Mouse (Mus musculus): Measurements from ENCODE around the gene Anks1b.
A peak's percentile ranks its signal among the peaks of the same experiment; 100 is the strongest.

Anks1b gene

DNA sequence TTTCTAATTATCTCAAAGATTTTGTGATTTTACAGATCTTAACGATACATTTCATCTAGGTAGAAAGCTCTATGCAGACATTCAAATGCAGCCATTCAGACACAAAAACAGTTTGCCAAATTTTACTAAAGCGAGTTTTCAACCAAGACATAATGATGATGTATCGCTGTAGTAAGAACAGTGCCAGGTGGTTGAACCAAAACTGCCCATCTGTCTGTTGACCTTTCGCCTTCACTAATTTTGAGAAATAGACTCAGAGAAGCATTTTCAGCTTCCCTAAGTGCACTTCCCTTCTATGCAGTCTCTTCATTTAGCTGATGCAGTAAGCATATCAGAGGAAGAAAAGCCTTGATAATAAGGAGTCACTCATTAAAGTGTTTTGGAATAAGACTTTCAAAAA, 527.1 kb downstream of the Anks1b start:
- DNase-seq, result no peak

DNA sequence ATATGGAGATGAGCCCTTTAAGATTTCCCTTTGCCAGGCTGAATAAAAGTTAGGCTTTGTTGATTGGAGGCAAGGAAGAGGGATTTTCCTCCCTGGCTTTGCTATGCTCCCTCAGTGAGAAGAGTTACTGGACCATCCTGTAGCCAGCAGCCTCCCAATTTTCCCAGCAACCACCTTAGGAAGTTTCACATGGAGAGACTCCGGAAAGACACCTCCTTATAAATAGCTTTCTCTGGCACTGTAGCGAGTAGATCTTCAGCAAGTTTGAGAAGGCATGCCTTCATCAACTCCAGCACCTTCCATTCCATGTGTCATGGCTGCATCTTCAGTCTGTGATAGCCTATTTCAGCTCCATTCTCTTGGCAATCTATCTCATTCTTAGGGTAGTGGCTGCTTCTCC, 535.2 kb downstream of the Anks1b start:
- no peak for DNase-seq

DNA sequence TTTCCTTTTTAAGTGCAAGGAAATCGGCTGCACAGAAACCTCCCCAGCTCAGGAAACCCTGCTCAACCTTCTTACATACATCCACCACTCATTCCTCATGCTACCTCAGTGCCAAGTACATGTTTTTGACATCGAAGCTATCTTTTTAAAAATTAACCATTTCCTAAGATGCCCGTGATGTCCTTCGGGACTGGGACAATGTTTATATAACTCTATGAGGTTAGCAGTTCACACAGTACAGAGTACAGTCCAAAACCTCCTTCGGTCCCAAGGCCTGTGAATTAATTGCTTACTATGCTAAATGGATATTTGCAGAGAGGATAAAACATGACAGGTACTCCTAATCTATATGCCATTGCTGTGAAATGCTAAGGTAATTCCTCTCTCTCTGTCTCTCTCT, 558.2 kb downstream of the Anks1b start:
- DNase-seq, result peak; percentile 73

DNA sequence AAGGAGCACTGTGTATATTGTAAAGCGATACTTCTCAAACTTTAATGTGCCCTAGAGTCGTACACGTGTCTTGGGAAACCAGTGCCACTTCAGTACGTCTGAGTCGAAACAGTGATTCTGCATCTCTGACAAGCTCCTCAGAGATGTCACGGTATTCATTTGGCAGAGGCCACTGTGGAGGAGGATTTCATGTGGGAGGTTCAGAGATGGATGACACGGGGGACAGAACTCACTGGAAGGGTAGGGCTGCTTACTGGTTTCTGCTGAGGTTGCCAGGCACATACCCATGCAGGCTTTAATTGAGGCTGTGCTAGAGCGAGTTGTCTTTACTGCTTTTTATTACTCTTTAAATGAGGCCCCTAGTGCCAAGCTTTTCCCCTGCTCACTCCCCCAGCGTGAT, 558.7 kb downstream of the Anks1b start:
- DNase-seq, result no peak

DNA sequence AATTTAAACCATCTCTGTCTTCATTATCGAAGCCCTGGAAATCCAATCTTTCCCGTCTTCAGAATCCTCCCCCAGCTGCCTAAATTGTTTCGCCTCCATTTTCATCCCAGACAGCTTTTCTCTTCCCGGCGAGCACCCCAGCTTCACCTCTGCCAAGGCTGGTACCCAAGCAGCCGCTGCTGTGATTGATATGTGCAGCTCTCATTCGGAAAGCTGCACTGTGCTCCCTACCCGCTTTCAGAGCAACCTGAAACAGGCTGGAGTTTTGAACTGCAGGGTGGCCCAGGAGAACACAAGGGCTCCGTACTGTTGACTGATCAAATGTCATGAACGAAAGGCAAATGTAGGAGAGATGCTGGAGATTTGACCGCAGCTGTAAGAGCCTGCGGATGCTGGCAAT, 559.2 kb downstream of the Anks1b start:
- DNase-seq, result no peak

DNA sequence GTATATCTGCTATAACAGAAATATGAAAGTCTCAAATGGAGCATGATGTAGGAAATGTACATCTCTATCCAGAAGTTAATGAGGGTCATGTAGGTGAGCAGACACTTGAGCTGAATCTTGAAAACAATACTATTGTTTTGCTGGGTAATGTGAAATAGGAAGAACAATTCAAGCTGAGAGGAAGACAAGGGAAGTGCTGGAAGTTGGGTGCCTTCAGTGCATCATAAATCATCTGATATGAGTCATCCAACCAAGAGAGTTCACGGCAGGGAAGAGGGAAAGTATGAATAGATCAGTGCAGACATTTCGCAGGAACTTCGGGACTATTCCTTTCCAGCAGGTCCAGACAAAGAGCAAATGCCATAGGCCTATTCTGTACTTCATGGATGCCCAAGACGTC, 567.7 kb downstream of the Anks1b start:
- no peak for DNase-seq

DNA sequence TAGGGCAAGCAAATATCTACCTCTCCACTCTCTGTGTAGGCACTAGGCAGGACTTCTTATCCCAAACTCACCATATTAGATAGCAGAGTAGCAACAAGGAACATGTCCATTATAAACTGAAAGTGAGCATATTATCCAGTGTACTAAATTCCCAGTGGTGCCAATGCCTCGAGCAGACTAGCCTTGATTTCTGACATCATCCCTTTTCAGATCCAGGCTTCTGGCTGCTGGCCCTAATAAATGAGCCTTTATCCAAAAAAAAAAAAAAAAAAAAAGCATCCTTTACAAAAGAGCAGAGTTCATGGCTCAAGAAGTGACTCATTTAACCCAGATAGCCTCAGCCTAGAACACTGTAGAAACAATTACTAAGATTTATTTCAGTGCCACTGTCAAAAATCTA, 568.3 kb downstream of the Anks1b start:
- DNase-seq, result no peak

DNA sequence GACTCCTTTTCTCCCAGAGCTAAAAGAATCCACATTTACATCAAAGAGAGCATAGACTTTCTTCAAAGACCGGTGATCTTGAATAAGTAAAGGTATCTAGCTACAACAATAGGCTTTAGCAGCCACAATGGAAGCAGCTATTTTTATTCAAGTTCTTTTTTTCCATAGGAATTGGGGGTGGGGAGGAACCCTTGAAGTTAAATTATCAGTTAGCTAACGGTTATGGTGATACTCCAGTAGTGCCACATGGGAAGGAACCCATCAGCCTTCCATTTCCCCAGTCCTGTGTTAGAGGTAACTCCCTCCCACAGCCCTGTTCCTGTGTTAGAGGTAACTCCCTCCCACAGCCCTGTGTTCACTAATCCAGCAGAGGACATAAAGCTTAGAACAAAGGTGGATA, 591.6 kb downstream of the Anks1b start:
- DNase-seq, result no peak

DNA sequence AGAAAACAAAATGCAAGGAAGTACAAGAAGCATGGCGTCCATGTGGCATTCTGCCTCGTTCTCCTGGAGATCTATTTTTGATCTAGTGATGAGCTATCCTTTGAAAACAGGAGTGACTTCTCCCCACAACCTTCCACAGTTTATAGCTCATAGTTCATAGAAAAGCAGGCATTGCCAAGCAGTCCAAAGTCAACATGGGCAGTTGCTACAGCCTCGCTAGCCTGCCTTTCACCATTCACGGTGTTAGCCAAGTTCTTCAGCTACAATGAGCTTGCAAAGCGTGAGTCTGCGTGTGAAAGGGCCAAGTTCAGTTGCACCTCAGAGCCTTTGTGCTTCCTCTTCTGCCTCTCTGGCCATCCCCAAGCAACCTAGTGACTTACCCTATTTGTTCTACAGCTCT, 592.1 kb downstream of the Anks1b start:
- peak; percentile 55 for DNase-seq

DNA sequence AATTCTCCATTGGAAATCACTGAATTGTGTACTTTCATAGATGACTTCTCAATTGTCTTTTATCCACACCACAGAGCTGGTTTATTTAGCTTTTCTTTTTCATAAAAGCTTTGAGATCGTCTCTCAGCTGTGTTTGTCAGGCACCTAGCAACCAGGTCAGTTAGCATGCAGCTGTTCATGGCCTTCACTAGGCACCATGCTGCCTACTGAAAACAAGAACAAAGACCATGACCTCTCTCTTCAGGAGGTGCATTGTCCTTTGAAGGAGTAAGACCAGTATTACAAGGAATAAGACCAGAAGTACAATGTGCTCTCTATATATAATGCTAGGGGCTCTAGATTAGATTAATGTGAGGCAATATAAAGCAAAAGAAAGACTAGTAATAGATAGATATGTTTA, 594.2 kb downstream of the Anks1b start:
- DNase-seq, result no peak

DNA sequence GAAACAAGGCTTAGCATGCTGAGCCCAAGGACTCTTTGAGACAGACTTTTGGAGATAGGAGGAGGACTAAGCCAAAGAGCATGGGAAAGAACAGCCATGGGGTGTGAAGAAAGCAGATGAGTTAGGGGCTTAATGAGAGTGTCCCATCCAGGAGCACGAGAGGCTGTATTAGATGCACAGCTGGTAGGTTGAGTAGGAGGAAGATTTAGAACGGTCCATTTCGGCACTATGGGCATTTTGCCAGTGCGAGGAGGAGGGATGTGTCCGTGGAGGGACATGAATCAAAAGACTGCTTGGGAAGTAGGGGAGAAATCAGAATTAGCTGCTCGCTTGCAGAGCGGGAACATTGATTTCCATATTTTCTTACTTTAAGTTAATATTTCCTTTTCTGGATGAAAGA, 620.1 kb downstream of the Anks1b start:
- DNase-seq, result no peak

DNA sequence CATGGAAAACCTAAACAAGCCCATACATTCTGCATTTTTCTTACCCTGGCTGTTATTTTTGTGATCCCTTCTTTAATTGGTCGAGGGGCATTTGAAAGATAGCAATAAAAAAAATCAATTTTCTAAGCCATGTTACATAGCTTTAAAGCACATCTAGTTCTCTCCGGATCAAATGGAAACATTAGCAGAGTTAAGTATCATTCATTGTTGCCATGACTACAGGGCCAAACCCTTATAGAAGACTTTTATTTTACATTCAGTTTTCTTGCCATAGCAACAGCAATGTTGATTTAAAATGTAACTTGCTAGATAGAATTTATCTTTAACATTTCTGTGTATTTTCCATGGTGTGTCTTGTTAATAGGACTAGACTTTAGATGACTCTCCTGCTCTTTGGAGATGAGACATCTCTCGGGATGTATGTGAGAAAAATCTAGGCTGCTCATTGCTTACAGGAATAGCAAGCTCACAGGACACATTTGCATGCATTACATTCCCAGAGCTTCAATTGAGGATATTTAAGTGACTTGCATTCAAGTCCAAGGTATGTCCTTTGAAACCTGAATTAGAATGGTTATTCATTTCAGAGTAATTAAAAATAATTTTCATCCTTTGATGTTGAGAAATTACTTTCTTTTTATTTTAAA, 620.8 kb downstream of the Anks1b start:
- no peak for DNase-seq

DNA sequence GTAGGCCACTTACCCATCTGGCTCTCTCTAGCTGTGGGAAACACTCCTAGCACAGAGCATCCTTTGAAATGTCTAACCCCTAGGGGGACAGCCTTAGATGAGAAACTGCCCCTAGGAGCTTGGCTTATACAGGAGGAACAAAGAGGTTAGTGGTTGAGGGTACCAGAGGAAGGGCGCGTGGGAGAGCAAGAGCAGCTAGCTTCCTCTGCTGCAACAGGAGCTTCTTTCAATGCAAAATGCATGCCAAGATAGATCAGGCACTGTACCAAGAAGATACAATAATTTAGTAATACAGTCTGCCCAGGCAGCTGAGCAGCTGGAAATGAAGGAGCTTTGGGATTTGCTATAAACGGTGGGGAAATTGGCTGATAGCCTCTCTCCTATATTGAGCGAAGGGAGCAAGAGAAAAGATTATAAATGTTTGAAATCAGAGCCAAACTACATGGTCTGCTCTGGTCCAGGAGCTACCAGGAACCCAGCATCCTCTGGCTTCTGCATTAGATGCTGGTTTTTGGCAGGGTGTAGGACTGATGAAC, 621.7 kb downstream of the Anks1b start:
- DNase-seq, result no peak

DNA sequence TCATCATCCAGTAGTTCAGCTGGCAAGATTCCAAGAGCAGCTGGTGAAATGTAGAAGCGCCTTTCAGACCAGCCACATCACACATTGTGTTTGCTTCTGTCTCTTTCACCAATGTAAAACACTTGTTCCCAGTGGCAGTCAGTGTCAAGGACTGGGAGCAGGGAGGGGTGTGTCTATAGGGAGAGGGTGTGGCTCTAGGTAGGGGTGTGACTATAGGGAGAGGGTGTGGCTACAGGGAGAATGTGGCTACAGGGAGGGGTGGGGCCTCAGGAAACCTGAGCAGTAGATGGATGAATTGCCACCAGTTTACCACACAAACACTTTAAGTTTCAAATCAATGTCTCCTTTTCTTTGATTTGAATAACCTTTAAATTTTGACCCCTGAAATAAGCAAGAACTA, 634.3 kb downstream of the Anks1b start:
- no peak for DNase-seq

DNA sequence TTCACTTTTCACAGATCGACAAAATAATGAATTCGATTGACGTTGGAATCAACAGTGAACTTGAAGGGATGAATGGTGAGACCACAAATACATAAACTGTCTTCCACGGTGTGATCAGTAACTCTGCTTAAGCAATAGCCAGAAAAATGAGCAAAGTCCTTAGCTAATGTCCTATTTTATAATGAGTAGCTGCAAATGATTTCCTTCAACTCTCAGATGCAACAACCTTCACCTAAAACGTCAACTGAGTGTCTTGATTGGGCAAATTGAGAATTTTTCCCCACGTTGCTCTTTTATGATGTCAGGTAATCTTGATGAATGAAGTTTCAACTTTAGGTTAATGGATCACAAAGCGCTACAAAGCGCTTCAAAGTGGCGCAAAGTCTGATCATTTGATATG, 639.5 kb downstream of the Anks1b start:
- DNase-seq, result peak; percentile 77

DNA sequence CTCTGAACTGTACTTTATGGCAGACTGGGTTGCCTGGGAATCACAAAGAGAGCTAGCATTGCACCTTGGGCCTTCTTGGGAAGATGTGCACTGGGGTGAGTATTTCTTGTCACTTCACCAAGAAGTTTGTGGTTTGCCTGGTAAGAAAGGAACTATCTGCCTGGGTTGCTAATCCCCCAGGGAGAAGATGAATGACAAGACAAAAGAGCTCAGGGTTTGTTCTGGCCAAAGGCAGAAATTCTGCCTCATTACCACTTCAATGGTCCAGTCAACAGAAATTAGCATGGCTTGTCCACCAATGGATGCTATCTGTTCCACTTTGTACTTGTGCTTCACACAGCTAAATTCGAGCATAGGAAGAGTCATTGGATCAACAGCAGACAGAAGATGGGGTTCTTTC, 658.5 kb downstream of the Anks1b start:
- DNase-seq, result no peak

DNA sequence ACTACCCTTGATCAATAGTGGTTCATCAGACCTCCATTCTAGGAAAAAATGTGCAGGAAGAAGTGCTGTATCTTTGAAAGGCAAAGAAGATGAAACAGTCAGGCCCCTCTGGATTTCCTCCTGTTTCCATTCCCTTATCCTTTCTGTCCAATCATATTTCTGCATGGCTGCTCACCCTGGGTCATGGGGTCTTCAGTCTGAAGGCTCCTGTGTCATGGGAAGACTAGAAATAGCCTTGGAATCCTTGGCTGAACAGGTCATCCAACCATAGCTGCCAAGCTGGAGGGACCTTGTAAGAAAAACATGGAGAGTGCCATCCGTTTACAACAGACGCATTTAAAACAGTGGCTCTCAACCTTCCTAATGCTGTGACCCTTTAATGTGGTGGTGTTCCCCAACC, 662.1 kb downstream of the Anks1b start:
- no peak for DNase-seq

DNA sequence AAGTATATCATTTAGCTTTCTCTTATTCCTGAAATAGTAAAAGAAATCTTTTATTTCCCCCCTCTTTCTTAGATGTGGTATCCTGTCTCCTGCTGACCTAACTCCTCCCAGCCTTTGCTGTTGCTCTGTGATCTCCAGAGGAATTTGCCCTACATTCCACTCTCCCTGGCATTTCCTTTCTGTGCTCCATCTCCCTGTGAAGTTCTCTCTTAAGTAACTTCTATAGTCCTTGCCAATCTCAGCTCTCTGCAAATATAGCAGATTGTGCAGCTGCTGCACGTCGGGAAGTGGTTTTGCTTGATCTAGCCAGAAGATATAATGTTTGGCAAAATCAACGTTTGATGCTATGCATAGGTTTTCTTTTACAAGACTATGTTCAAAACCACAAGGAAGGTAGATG, 673.3 kb downstream of the Anks1b start:
- DNase-seq, result no peak

DNA sequence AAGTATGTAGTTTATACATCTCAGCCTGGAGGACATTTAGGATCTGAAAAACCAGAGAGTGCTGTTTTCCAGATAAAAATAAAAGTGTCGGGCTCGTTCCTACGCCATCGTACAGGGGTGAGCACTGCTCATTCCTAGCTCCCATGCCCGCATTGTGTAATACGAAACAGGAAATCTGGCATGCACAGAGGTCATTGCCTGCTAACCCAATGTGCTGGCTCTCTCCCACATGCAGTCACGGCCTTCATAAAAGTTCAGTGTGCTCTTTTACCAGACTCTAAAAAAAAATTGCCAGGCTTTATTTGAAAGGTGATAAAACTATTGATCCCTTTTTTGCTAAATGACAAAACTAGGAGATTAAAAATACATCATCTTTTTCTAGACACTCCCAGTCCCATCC, 689.6 kb downstream of the Anks1b start:
- peak; percentile 22 for DNase-seq

DNA sequence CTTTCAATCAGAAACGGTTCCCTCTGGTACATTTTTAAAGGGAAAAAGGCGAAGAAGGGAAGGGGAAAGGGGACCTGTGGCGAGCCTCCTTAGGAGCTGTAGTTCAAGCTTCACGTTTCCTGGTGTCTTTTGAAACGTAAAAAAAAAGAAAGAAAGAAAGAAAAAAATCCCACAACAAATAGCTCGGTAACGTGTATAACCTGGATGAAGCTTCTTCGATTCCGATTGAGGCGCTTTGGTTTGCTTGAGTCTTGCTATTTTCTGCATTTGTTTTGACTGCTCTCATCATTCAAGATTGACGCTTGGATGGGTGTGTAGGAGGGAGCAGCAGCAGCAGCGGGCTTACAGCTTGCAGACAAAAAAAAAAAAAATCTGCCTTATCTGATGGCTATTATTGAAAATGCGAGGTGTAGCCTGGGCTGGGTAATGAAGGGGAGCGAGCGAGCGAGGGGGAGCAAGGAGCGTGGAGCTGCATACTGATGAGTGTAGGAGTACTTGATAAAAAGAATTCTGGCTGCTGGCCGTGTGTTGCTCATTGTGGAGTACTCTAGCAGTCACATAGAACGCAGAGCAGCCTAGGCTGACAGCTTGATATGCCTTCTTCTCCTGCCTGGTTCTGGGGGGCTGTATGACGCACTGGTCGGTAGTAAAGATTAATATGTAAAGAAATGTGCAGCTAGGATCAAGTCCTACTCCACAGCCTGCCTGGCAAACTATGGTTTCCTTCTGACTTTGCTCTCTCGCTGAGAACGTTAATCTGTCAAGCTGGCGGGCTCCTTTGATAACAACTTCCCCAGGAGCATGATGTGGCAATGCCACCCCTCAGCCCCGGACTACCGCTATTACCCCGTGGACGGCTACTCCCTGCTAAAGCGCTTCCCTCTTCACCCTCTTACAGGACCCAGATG, 703.1 kb downstream of the Anks1b start:
- no peak for DNase-seq

DNA sequence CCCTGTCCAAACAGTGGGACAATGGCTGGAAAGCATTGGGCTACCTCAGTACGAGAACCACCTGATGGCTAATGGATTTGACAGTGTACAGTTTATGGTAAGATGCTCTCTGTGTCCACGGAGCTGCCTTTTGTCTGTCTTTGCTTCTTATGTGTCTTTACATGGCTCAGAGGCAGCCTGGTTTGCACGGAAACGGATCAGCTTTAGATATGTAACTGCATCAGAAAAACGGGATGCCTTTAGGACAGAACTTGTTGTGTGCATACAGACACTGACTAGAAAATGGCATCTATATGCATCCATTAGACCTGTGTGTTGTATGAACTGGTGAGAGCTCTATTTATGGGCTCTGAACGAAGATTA, 703.8 kb downstream of the Anks1b start:
- no peak for DNase-seq

DNA sequence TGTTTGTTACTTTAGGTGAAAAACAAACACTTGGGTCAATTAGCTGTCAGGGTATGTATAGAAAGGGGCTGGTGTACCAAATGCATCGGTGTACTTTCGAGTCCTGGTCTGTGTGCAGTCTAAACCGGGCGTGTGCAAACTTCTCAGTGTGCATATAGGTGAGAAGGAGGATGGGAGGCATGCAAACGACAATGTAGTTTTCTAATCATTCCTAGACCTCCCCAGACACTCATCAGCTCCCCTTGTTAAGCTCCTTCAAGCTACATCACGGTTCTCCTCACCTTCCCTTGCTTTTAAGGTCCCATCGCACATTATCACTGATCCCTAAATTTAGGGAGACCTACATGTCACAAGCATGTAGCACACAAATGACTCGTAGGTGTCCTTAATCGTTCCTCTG, 704.5 kb downstream of the Anks1b start:
- no peak for DNase-seq

DNA sequence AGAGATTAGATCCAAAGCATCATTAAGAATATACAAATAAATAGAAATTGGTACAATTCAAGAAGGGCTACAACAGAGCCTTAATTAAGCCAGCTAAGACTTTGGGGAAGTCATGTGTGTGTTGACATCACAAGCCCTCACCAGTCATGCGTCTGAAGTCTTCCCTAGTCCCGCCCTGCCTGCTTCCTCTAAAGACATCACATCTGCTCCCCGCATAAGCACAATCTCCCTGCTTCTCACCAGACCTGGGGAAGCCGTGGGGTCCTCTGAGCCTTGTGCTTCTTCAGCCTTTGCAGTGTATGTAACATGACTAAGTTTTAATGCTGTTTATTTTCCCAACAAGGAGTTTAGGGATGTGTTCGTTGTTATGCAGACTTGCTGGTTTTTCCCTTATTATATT, 706.7 kb downstream of the Anks1b start:
- no peak for DNase-seq

DNA sequence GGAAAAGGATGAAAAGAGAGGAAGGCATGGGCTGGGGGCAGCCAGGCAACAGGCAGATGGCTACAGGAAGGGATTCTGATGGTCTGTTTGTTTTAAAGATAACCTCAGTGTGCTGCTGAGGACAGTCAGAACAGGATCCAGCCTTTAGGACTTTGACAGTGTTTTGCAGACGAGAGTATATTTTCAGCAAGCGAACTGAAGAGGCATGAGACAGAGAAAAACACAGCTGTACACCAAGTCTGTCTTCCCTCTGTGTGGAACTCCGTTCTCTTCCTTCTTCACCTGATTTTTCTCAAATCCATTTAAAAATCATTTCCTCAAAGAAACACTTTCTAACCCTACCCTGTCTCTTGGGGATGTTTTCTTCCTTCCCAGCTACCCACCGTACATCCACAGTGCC, 710.7 kb downstream of the Anks1b start:
- DNase-seq, result no peak

DNA sequence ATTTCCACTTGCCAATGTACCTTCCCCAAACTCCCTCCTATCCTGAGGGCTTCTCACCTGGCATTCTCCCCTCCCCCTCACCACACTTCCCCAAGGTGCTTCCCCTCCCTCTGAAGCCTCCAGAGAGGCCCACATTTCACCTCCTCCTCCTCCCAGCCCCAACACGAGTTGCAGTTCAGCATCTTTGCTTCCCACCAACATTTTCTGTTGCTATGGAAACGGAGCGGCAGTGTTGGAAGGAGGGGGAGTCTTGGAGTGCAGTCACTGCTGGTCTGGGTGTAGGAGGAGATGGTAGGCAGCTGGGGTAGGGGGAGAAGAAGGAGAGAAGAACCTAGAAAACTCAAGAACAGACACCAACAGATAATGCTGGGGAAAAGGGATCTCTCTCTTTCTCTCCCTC, 722.8 kb downstream of the Anks1b start:
- DNase-seq, result no peak

All from kidney, adult 9 months (tissue).